ENCODE assay signal across 7 mouse cellular contexts in the genomic region with DNA sequence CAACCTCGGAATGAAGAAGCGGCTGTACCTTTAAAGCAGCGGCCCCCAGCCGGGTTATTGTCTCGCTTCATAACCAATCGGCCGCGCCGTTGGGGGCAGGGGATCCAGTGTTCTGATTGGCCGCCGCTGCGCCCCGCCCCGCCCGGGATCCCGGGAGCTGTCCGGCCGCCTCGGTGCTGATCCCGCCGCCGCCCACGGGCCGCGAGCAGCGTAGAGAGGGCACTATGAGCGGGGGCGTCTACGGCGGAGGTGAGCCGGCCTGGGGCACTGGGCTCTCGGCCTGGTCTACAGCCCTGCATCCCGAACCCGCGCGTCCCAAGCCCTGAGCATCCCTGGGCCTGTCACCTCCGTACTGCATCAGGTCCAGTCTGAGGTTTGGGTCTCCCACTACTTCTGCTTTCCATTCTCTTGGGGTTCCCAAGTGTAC. TPM values are rescaled to one million over a fixed set of nuclear protein-coding genes. Genes with fewer than 3 reads are reported as not detected.
A peak's percentile ranks its signal among the peaks of the same experiment; 100 is the strongest.
DNase-seq lines count a peak whose midpoint lies in the region; ATAC-seq lines count a peak whose summit lies in the region.

A gene (plus strand): TSS at position 107 of the 427 bp plus-strand sequence.

- peak; percentile 90 for DNase-seq in adrenal gland, postnatal 14 days
- peak; percentile 97 to 98 for DNase-seq in cerebellum, postnatal 36 days
- DNase-seq in frontal cortex, postnatal 36 days (ENCODE audit: low spot score in 2 of 2): peak; percentile 90 to 93
- peak; percentile 91 to 95 for DNase-seq in left cerebral cortex, postnatal 25 days (ENCODE audit: low spot score in 2 of 2)
- peak; percentile 92 for DNase-seq in right cerebral cortex, postnatal 25 days

- H3K9ac ChIP-seq in intestine, embryonic 16.5 days (ENCODE audit: low read depth, low read length): no peak within 1 kb of the TSS

- H3K4me3 ChIP-seq in intestine, embryonic 16.5 days (ENCODE audit: low read length): peak within 1 kb of the TSS; percentile 11

- ATAC-seq in intestine, embryonic 16.5 days: peak; percentile 60
- ATAC-seq in megakaryocyte-erythroid progenitor cell, adult 5-6 weeks (replicated peaks; ENCODE audit: low FRiP score, low TSS enrichment, poor library complexity, severe bottlenecking): peak; percentile 78

- 0 out of 2 replicates have a peak, but pooled peaks cover 3% of the 10 kb centered on the region for H3K9me3 ChIP-seq in intestine, embryonic 16.5 days (ENCODE audit: control insufficient read depth, low read length)

- peaks cover 11% of the 10 kb centered on the region for H3K27me3 ChIP-seq in intestine, embryonic 16.5 days (replicated peaks; ENCODE audit: control insufficient read depth, insufficient read depth, low read length)

- WGBS in intestine, embryonic 16.5 days: under 1% methylated on average over 36 of the region's 37 CpGs

- H3K4me2 ChIP-seq in intestine, embryonic 16.5 days (ENCODE audit: low read depth, low read length): peak within 1 kb of the TSS; percentile 32

- no peaks in the 10 kb centered on the region for H3K36me3 ChIP-seq in intestine, embryonic 16.5 days (ENCODE audit: control insufficient read depth, insufficient read depth, low read length)

- H3K27ac ChIP-seq in intestine, embryonic 16.5 days (ENCODE audit: low read length): no peak within 1 kb of the TSS

- H3K4me1 ChIP-seq in intestine, embryonic 16.5 days (ENCODE audit: control insufficient read depth, insufficient read depth, low read length): peaks cover 5% of the 10 kb centered on the region; the same call in 1 of the 2 replicates

- intact Hi-C loops in left cerebral cortex, postnatal 25 days (cut with DNase I): loop anchor here (1.0 kb wide), 1 partner anchor 20 kb away; a partner anchor contains a TSS

RNA-seq across cellular contexts. Expression of the gene that starts here (rescaled TPM):
- 2.8 and 3.8 TPM in 2 replicates for total RNA-seq in adrenal gland, postnatal 14 days (2021)
- polyA plus RNA-seq in intestine, embryonic 16.5 days (2015; fragmentation: Nextera tagmentation; extraction: Ambion mirVana): 4.4 TPM in 2 replicates
- total RNA-seq in left cerebral cortex, postnatal 25 days (2021): 100 to 1,000 TPM; 109 to 118 TPM
- not detected in 2 replicates for total RNA-seq in megakaryocyte-erythroid progenitor cell, adult 5-6 weeks (2014; fragmentation: Nextera tagmentation)
- not detected in 2 replicates for total RNA-seq in megakaryocyte-erythroid progenitor cell, adult 5-6 weeks (2017)

Comparison
In these comparisons a context has a peak if more than half of its experiments do, and no peak if none do; other contexts are left out.
1. RNA of the gene that starts here (total RNA-seq): 109 to 118 TPM in left cerebral cortex, postnatal 25 days; 2.8 to 3.8 TPM in adrenal gland, postnatal 14 days and not detected in megakaryocyte-erythroid progenitor cell, adult 5-6 weeks; every median in the first group is over 10 times any median in the second.
2. Peak in ATAC-seq in megakaryocyte-erythroid progenitor cell, adult 5-6 weeks; RNA of the gene not detected or under 1 TPM.
3. Peak in every context shown above with its lines, with median percentiles within 50 percentile points of each other: DNase-seq.